Mouse (Mus musculus): ENCODE measurements around the gene Smpd2.

DNA sequence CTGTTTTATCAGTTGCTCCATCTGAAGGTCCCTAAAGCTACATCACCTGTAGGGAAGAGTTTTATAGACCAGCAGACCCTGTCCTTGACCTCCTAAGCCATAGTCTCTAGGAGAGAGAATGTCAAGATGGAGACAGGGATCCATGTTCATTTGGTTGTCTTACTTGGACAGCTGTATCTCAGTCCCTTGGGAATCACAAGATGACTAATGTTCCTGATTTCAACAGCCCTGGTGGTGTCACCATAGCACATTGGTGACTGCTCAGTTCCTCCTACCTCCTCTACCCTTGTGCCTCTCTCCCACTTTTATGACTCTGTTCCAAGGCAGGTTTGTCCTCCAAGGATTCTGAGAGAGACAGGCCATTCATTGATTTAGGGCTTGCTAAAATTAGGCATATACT is 24.8 kb upstream of the Smpd2 start:
- TF ChIP-seq CTCF (IDR thresholded peaks at IDR 0.05; ENCODE audit: borderline replicate concordance, control insufficient read depth, extremely low read depth, insufficient read depth, low read length, poor library complexity) (no peak), POLR2A (IDR thresholded peaks at IDR 0.05; ENCODE audit: control insufficient read depth, extremely low read depth, insufficient read depth, low read length, poor library complexity) (no peak)

Measured in thymus, adult 2 months (tissue).